Mouse (Mus musculus) heart, postnatal 0 days (tissue): Measurements from ENCODE around the gene Tmem164. TPM values are rescaled to one million over a fixed set of nuclear protein-coding genes. Genes with fewer than 3 reads are reported as not detected.

Experiments used
- ATAC-seq: fragments of 200-750 bp; cut with Nextera tagmentation; 2 replicates; pipeline ENCODE4 v1.8.0; 2017; ENCODE audit warnings: low read depth, moderate number of reproducible peaks, moderate library complexity; ENCODE audit not compliant: insufficient read depth
- DNase-seq: peaks from one replicate; pipeline ENCODE4 v3.0.0-alpha.2; 2016; ENCODE audit warnings: low spot score
- H3K27ac ChIP-seq: fragments of 300-500 bp; sonication (generic); 2 replicates; pipeline ENCODE4 v1.5.1; 2014; ENCODE audit warnings: low read depth, mild to moderate bottlenecking
- H3K27me3 ChIP-seq: fragments of 300-500 bp; sonication (generic); 2 replicates; pipeline ENCODE4 v1.6.1; 2014; ENCODE audit warnings: low read length, mixed read lengths; ENCODE audit not compliant: control insufficient read depth, insufficient read depth
- H3K36me3 ChIP-seq: fragments of 300-500 bp; sonication (generic); replicated peaks from 2 replicates; pipeline ENCODE4 v1.6.1; 2014; ENCODE audit warnings: low read length, mixed read lengths; ENCODE audit not compliant: control insufficient read depth, insufficient read depth
- H3K4me1 ChIP-seq: fragments of 300-500 bp; sonication (generic); 2 replicates; pipeline ENCODE4 v1.6.1; 2014; ENCODE audit warnings: antibody characterized with exemption; ENCODE audit not compliant: control insufficient read depth, insufficient read depth
- H3K4me2 ChIP-seq: fragments of 300-500 bp; sonication (generic); 2 replicates; pipeline ENCODE4 v1.6.1; 2014; ENCODE audit warnings: low read depth, mild to moderate bottlenecking, low read length, moderate library complexity
- H3K4me3 ChIP-seq: fragments of 300-500 bp; sonication (generic); 2 replicates; pipeline ENCODE4 v1.5.1; 2014; ENCODE audit warnings: low read depth, low read length
- H3K9ac ChIP-seq: fragments of 300-500 bp; sonication (generic); replicated peaks from 2 replicates; pipeline ENCODE4 v1.6.1; 2014; ENCODE audit warnings: low read depth, low read length, mixed read lengths
- H3K9me3 ChIP-seq: fragments of 300-500 bp; sonication (generic); replicated peaks from 2 replicates; pipeline ENCODE4 v1.6.1; 2016; ENCODE audit warnings: low read length; ENCODE audit not compliant: control insufficient read depth
- CTCF ChIP-seq: IDR thresholded peaks from 2 replicates; pipeline ENCODE4 v1.5.1; 2016; ENCODE audit warnings: antibody characterized with exemption, control low read depth, low read depth
- EP300 ChIP-seq: IDR thresholded peaks from 2 replicates; pipeline ENCODE4 v1.6.1; 2016; ENCODE audit warnings: antibody characterized with exemption, low read depth
- WGBS: fragments of 180-500 bp; shearing (Covaris S2); extraction: QIAGEN DNeasy Blood & Tissue Kit; methylation state at CpG from one replicate; pipeline ENCODE4 v1.1.7; 2014; 5-methylcytosine and 5-hydroxymethylcytosine counted together
- polyA plus RNA-seq: library from polyadenylated mRNA; unstranded; fragments of >200 nt; fragmentation: Nextera tagmentation; extraction: Ambion mirVana; gene quantifications from 2 replicates; pipeline ENCODE4 v1.2.1, GENCODE M21; 2015
- total RNA-seq: library from RNA; depleted of rRNA; stranded (reverse); fragments of >200 nt; gene quantifications from 2 replicates; pipeline ENCODE4 v1.2.3, GENCODE M21; 2014; ENCODE audit warnings: low replicate concordance

Tmem164 gene
- total and polyA plus RNA-seq, 2 experiments from 2014 or later: 57.0 to 127 TPM

DNA sequence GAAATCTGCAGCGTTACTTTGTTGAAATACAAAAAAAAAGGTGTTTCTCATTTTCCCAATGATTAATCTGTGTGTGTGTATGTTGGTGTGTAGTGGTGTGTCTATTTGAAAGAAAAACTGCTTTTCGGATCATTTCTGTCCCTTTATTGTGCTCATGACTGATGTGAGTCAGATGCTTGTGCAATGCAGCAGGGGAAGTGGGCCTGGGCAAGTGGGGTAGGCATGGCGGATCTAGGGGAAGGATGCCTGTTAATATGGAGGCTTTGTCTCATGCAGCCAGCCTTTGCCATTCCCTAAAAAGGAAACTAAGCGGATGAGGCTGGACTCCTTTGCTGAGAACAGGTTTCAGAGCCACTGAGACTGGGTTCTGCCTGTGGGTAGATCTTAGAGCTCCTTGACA lies 37.6 kb downstream of the Tmem164 start:
- 78% methylated on average over 4 of the region's 4 CpGs for WGBS
- H3K4me2 ChIP-seq: no peak overlapping the region
- no peaks in the 10 kb centered on the region for H3K9me3 ChIP-seq
- H3K4me1 ChIP-seq: no peaks in the 10 kb centered on the region; the same call in 1 of the 2 replicates
- H3K27me3 ChIP-seq: no peaks in the 10 kb centered on the region
- DNase-seq: no peak
- TF ChIP-seq EP300: no peak
- TF ChIP-seq CTCF: no peak
- H3K9ac ChIP-seq: no peak overlapping the region
- H3K36me3 ChIP-seq: no peaks in the 10 kb centered on the region
- ATAC-seq: no peak
- no peak overlapping the region for H3K27ac ChIP-seq
- H3K4me3 ChIP-seq: no peak overlapping the region

DNA sequence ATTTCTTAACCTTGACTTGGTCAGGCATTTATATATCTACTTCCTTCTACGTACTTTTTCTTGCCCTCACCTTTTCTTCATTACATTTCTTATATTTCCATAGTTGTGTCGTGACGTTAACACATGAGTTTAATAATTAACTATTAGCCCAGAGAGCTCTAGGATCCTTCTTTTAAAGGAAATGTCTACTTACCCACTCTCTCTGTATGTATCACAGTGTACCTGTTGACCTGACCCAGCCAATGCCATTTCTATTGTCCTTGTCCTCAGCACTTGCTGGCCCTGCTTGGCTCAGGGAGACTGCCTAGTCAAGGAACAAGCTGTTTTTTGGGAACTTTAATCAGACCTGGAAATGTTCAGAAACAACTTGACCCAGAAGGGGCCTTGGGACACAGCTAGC lies 40.7 kb downstream of the Tmem164 start:
- no peak for ATAC-seq
- Histone ChIP-seq H3K36me3 (no peaks in the 10 kb centered on the region), H3K9me3 (no peaks in the 10 kb centered on the region), H3K27ac (no peak overlapping the region), H3K4me1 (no peaks in the 10 kb centered on the region; the same call in 1 of the 2 replicates), H3K4me2 (no peak overlapping the region), H3K27me3 (no peaks in the 10 kb centered on the region), H3K4me3 (no peak overlapping the region), H3K9ac (no peak overlapping the region)
- no peak for DNase-seq
- 96% methylated on average over 3 of the region's 3 CpGs for WGBS
- TF ChIP-seq EP300: no peak
- no peak for TF ChIP-seq CTCF

DNA sequence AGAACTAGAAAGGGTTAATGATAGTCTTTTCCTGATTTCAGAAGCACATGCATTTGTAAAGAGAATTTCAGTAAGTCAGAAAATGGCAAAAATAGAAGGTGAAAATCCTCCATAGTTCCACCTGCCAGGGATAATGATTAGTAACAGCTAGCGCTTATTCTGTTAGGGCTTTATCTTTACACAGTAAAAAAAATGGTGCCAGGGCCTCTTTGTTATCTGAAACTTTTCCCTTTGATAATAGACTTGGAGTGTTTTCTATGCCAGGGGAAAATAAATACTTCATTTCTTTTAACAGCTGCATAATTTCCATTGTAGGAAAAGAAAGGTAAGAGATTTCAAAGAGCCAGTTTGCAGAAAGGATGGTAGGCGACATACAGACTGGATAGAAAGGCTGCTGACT lies 43.0 kb downstream of the Tmem164 start:
- 57% methylated on average over 2 of the region's 2 CpGs for WGBS
- Histone ChIP-seq H3K4me2 (no peak overlapping the region), H3K9me3 (no peaks in the 10 kb centered on the region), H3K36me3 (no peaks in the 10 kb centered on the region), H3K27ac (no peak overlapping the region), H3K4me1 (no peaks in the 10 kb centered on the region), H3K4me3 (no peak overlapping the region), H3K27me3 (no peaks in the 10 kb centered on the region), H3K9ac (no peak overlapping the region)
- ATAC-seq: no peak
- DNase-seq: no peak
- no peak for TF ChIP-seq CTCF
- no peak for TF ChIP-seq EP300

DNA sequence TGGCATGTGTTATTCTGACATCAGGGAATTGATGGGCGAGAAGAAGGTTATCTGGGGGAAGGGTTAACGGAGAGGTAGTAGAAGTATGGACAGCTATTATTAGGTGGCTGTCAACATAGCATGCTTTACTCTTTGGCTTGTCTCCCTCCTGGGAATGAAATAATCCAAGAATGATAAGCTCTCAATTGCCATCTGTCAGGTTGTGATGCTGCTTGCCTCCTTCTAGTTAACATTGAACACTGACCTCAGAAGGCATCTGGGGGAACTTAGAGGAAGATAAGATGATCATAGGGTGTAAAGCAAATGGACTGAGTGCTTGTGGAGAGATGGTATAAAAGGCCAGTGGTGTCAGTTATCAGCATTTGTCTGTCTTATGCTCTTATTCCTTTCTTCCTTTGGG lies 44.4 kb downstream of the Tmem164 start:
- Histone ChIP-seq H3K4me1 (no peaks in the 10 kb centered on the region), H3K9ac (no peak overlapping the region), H3K27ac (peak overlapping the region; percentile 25; the same call in 1 of the 2 replicates), H3K36me3 (no peaks in the 10 kb centered on the region), H3K9me3 (no peaks in the 10 kb centered on the region), H3K4me2 (no peak overlapping the region), H3K27me3 (no peaks in the 10 kb centered on the region), H3K4me3 (no peak overlapping the region)
- DNase-seq (peak; percentile 50), ATAC-seq (peak; percentile 41; the same call in 1 of the 2 replicates)
- TF ChIP-seq CTCF (no peak), EP300 (no peak)
- 38% methylated on average over 2 of the region's 2 CpGs for WGBS

DNA sequence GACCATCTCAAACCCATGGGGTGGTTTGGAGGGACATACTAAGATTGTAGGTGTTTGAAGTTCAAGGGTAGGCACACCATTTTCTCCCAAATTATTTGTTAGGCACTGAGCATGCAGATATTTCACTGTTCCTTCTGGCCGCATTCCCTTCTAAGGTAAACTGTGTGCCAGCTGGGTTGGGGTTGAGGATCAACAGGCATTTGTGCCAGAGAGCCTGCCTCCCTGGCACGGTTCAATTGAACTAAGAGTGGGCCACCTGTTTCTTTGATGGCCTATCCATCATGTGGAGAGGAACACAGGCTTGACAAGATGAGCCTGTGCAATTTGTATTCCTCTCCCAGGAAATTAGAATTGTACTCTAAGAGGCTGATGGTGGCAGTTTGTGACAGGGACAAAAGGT lies 45.1 kb downstream of the Tmem164 start:
- TF ChIP-seq CTCF (no peak), EP300 (no peak)
- H3K4me2 ChIP-seq: no peak overlapping the region
- DNase-seq (no peak), ATAC-seq (no peak)
- no peak overlapping the region for H3K9ac ChIP-seq
- peak overlapping the region; percentile 34 for H3K27ac ChIP-seq
- H3K27me3 ChIP-seq: no peaks in the 10 kb centered on the region
- WGBS: 51% methylated on average over 2 of the region's 2 CpGs
- no peak overlapping the region for H3K4me3 ChIP-seq
- no peaks in the 10 kb centered on the region for H3K36me3 ChIP-seq
- H3K9me3 ChIP-seq: no peaks in the 10 kb centered on the region
- no peaks in the 10 kb centered on the region for H3K4me1 ChIP-seq

DNA sequence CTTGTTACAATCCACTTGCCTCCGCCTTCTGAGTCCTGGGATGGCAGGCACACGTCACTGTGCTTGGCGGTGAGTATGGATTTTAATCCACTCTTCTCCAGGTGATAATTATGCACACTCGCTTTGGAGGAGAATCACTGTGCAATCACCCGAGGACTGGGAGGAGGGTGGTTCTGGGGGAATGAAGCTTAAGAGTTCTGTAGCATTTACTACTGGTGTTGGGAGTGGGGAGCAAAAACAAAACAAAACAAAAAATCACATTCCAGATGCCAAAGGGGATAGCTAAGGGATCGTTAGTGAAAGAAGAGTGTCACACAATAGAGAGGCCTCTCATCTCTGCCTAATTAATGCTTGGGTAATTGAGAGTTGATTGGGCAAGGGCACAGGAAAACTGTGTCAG lies 46.6 kb downstream of the Tmem164 start:
- Histone ChIP-seq H3K9me3 (no peaks in the 10 kb centered on the region), H3K36me3 (no peaks in the 10 kb centered on the region), H3K27ac (no peak overlapping the region), H3K4me3 (no peak overlapping the region), H3K9ac (no peak overlapping the region), H3K27me3 (no peaks in the 10 kb centered on the region), H3K4me2 (no peak overlapping the region), H3K4me1 (no peaks in the 10 kb centered on the region)
- TF ChIP-seq CTCF: no peak
- no peak for TF ChIP-seq EP300
- no peak for DNase-seq
- no peak for ATAC-seq
- 71% methylated on average over 6 of the region's 6 CpGs for WGBS
